Mouse (Mus musculus) cortical plate, adult 2 months (tissue): ENCODE results near the gene Igfbp3. TPM values are rescaled to one million over a fixed set of nuclear protein-coding genes. Genes with fewer than 3 reads are reported as not detected.

ENCODE experiments used
- H3K27ac ChIP-seq: fragments of 200-500 bp; 2 replicates; pipeline ENCODE4 v1.5.1; 2012; ENCODE audit warnings: low read length, control low read depth, inconsistent platforms; ENCODE audit not compliant: insufficient read depth
- H3K4me1 ChIP-seq: fragments of 200-500 bp; 2 replicates; pipeline ENCODE4 v1.6.1; 2011; ENCODE audit warnings: low read length; ENCODE audit not compliant: control insufficient read depth, insufficient read depth
- H3K4me3 ChIP-seq: fragments of 200-500 bp; 2 replicates; pipeline ENCODE4 v1.5.1; 2011; ENCODE audit warnings: mild to moderate bottlenecking, low read length, control low read depth; ENCODE audit not compliant: insufficient read depth
- CTCF ChIP-seq: fragments of 200-500 bp; IDR thresholded peaks from 2 replicates; pipeline ENCODE4 v1.5.1; 2011; ENCODE audit warnings: mild to moderate bottlenecking, control low read depth, low read length; ENCODE audit not compliant: insufficient read depth; ENCODE audit errors: extremely low read depth
- POLR2A ChIP-seq: fragments of 200-500 bp; IDR thresholded peaks from 2 replicates; pipeline ENCODE4 v1.6.1; 2011; ENCODE audit warnings: mild to moderate bottlenecking, low read length, control low read depth; ENCODE audit not compliant: insufficient read depth; ENCODE audit errors: extremely low read depth
- polyA plus RNA-seq: library from polyadenylated mRNA; depleted of rRNA; stranded (reverse); fragments of >200 nt; gene quantifications from 2 replicates; pipeline ENCODE4 v1.2.3, GENCODE M21; 2012; rRNA removed

Igfbp3 gene
- polyA plus RNA-seq, 1 experiment = 9.7 TPM

DNA sequence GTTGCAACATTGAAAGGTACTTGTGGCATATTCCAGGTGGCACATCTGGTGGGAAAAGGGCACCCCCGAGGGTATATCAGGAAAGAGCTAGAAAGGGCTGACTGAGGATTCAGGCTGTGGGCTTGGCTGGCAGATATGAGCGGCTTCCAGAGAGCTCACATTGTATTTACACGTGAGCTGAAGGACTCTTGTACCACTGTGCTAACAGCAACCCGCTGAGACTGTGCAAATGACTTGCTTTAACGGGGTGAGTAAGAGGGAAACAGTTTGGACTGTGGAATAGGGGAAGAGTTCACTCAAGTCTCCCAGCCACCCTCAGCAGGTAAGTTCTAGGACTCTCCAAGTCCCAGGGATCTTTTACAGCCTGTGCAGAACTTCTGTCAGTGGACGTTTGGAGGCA, 40.1 kb downstream of the Igfbp3 start:
- H3K27ac ChIP-seq = no peak overlapping the region
- no peak overlapping the region for H3K4me3 ChIP-seq
- TF ChIP-seq POLR2A = no peak
- no peak for TF ChIP-seq CTCF
- no peaks in the 10 kb centered on the region for H3K4me1 ChIP-seq

DNA sequence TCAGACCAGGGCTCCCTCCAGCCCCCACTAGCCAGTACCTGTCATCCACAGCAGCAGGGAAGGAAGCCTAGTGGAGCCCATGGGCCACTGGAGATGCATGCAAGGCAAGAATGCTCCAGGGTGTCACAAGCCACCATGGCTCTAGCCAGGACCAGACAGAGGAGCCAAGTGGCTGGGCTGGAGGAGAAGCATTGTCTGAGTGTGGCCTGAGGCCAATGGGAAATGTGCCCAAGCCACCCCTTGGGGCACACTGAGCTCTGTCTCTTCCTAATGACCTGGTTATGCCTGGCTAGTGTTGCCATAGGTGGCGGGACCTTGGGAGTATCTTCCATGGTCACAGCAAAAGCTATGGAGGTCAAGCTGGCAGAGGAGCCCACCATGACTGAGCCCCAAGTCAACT, 44.1 kb downstream of the Igfbp3 start:
- TF ChIP-seq POLR2A = no peak
- TF ChIP-seq CTCF = no peak
- Histone ChIP-seq H3K4me1 (no peaks in the 10 kb centered on the region), H3K4me3 (no peak overlapping the region), H3K27ac (no peak overlapping the region)

DNA sequence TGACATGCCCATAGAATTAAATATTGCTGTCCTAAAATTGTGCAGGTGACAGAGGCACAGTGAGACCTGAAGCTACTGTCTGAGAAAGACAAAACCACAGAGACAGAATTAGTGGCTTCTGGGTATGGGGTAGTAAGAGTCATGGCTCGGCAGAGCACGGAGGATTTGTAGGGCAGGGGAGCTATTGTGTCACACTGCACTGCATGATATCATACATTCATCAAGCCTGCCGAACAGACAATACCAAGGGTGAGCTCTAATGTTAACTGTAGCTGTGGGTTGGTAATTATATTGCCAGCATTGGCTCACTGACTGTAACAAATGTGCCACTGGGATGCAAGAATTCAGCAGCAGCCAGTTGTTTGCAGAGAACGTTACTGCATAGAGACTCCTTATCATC, 49.3 kb downstream of the Igfbp3 start:
- Histone ChIP-seq H3K4me3 (no peak overlapping the region), H3K4me1 (no peaks in the 10 kb centered on the region), H3K27ac (no peak overlapping the region)
- TF ChIP-seq POLR2A = no peak
- no peak for TF ChIP-seq CTCF

DNA sequence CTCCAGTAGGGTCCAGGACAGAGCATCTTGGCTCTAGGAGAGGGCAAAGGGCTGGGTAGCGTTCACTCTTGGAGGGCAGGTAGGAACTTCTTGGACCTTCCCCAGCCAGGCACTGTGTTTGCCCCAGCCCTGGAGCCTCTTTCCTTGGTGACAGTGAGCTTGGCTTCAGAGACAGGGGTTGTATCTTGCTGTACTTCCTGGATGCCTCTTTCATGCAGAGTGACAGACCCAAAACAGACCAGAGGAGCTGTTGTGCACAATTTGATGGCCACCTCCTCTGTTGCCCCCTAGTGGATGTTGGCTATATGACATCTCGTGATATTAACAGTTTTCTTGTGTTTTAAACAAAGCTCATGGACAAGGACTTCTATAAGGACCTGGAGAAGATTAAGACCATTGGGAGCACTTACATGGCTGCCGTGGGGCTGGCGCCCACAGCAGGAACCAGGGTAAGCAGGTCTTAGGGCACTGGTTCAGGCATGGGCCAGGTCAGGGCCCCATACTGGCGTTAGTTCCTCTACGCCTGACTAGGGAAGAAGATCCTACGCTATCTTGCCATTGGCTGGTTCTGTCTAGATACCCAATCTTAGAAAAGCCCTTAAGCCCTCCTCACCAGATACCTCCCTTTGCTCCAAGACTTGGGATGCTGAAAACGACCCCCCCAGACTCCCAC, 52.1 kb downstream of the Igfbp3 start:
- H3K4me3 ChIP-seq = no peak overlapping the region
- H3K27ac ChIP-seq = no peak overlapping the region
- TF ChIP-seq CTCF = peak; percentile 69
- no peak for TF ChIP-seq POLR2A
- H3K4me1 ChIP-seq = no peaks in the 10 kb centered on the region

DNA sequence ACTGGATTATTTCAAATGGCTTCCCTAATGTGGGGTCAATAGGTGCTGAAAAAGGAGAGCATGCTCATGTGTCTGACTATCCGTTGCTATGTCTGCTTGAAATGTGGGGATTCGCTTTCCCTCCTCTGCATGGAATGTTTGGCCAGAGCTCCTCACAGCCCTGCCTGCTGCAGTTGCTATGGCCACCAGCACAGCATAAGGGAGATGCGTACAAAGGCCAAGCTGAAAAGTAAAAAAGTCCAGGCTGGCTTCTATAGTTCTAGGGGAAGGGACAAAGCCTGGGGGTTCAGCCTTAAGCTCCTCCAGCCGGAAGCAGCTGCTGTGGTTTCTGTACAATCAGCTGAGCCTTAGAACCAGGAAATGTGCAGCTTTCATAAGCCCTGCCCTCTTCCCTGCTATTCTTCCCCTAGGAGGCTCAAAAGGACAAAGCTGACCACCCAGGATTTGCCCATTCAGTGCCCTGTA, 53.1 kb downstream of the Igfbp3 start:
- no peak overlapping the region for H3K27ac ChIP-seq
- H3K4me1 ChIP-seq = no peaks in the 10 kb centered on the region
- H3K4me3 ChIP-seq = no peak overlapping the region
- TF ChIP-seq CTCF = no peak
- TF ChIP-seq POLR2A = no peak

DNA sequence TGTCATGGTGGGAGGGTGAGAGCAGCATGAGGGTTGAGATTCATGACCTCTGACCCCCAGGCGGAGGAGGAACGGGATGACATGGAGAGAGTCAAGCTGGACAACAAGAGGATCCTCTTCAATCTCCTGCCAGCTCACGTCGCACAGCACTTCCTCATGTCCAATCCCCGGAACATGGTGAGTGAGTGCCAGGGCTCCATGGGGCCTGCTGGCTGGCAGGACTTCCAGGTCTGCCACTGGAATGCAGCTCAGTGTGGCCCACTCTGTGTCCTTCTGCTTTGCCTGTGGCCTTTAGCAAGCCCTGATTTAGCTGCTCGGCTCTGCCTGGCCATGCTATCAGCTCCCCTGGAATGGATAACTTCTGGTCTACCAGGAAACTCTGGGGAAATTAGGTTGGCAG, 53.6 kb downstream of the Igfbp3 start:
- H3K4me3 ChIP-seq = no peak overlapping the region
- H3K27ac ChIP-seq = no peak overlapping the region
- no peaks in the 10 kb centered on the region for H3K4me1 ChIP-seq
- no peak for TF ChIP-seq POLR2A
- TF ChIP-seq CTCF = no peak

DNA sequence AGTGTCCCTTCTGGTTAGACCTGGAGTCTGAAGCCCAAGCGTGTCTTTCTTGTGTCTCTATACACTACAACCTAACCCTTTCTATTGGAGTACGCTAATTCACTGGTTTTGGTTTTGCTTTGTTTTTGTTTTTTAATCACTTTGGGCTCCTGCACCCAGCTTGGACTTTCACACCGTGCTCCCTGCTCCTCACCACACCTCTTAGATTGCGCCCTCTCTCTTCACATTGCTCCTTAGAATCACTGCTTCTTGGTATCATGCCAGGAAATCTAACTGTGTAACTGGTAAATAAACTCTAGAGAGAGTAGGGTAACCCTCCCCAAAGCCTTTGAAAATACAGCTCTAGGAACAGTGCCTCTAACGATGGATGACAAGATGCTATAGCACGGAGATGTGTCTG, 55.5 kb downstream of the Igfbp3 start:
- no peak overlapping the region for H3K4me3 ChIP-seq
- no peaks in the 10 kb centered on the region for H3K4me1 ChIP-seq
- H3K27ac ChIP-seq = no peak overlapping the region
- TF ChIP-seq CTCF (no peak), POLR2A (no peak)

DNA sequence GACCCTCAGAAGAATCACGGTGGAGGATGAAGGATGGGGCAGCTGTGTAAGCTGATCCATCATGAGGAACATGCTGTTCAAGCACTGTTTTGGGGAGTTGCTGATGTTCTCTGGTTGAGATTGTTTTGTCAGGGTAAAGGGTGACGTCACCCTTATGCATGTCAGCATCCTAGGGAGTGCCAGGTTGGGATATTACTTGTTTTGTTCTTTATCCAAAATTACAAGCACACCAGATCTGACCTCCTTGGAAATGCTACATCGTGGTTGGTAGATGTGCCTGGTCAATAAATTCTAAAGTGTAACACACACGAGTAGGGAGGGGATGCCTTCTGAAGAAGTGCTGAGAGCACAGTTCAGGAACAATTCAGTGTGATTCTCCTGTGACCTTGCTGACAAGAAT, 57.3 kb downstream of the Igfbp3 start:
- no peak for TF ChIP-seq POLR2A
- TF ChIP-seq CTCF = no peak
- H3K4me3 ChIP-seq = no peak overlapping the region

More for the DNA sequence above, 57.3 kb downstream of the Igfbp3 start:
- Histone ChIP-seq H3K27ac (no peak overlapping the region), H3K4me1 (no peaks in the 10 kb centered on the region)

Other genes starting within 250 kb of the Igfbp3 start
- 181 and 217 TPM in 2 replicates for gene Adcy1, start 150.4 kb downstream of the Igfbp3 start, polyA plus RNA-seq
- gene Gm11985, start 25.4 kb downstream of the Igfbp3 start, polyA plus RNA-seq = not detected in 2 replicates
- gene Igfbp1, start 16.1 kb downstream of the Igfbp3 start, polyA plus RNA-seq = 0.17 and 0.26 TPM in 2 replicates